ENCODE assay signal across 7 mouse cellular contexts in the genomic region with DNA sequence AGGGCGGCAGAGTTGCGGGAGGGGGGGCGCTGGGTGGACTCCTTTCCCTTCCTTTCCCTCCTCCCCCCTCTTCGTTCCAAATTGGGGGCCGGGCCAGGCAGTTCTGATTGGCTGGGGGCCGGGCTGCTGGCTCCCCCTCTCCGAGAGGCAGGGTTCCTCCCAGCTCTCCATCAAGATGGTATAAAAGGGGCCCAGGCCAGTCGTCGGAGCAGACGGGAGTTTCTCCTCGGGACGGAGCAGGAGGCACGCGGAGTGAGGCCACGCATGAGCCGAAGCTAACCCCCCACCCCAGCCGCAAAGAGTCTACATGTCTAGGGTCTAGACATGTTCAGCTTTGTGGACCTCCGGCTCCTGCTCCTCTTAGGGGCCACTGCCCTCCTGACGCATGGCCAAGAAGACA. TPM values are rescaled to one million over a fixed set of nuclear protein-coding genes. Genes with fewer than 3 reads are reported as not detected.
A peak's percentile ranks its signal among the peaks of the same experiment; 100 is the strongest.
DNase-seq lines count a peak whose midpoint lies in the region; ATAC-seq lines count a peak whose summit lies in the region.

A gene (plus strand): TSS at position 180 of the 400 bp plus-strand sequence.

- WGBS in embryonic facial prominence, embryonic 10.5 days: 10% methylated on average over 19 of the region's 19 CpGs
- WGBS in heart, embryonic 10.5 days: 14% methylated on average over 19 of the region's 19 CpGs

- ATAC-seq in inflammation-experienced regulatory T-cells, adult 6 months: no peak

- no peaks in the 10 kb centered on the region for H3K9me3 ChIP-seq in embryonic facial prominence, embryonic 10.5 days
- H3K9me3 ChIP-seq in heart, embryonic 10.5 days: no peaks in the 10 kb centered on the region

- H3K27me3 ChIP-seq in embryonic facial prominence, embryonic 10.5 days (replicated peaks; ENCODE audit: low read depth, poor library complexity, severe bottlenecking): peaks cover 96% of the 10 kb centered on the region
- peaks cover 89% of the 10 kb centered on the region for H3K27me3 ChIP-seq in heart, embryonic 10.5 days (ENCODE audit: insufficient read depth, poor library complexity, severe bottlenecking)

- DNase-seq in adrenal gland, adult 18-20 months (ENCODE audit: low spot score in 2 of 2): peak in 1 of 2 experiments; percentile 45
- peak; percentile 48 for DNase-seq in embryonic facial prominence, embryonic 10.5 days (ENCODE audit: low spot score)
- DNase-seq in heart, embryonic 10.5 days (ENCODE audit: low spot score): no peak
- peak; percentile 87 for DNase-seq in kidney, postnatal 10 days
- peak; percentile 78 for DNase-seq in lung, postnatal 14 days
- peak; percentile 74 for DNase-seq in testis, postnatal 14 days (ENCODE audit: low spot score)

- peak within 1 kb of the TSS; percentile 60 for H3K4me3 ChIP-seq in embryonic facial prominence, embryonic 10.5 days
- peak within 1 kb of the TSS; percentile 59 for H3K4me3 ChIP-seq in heart, embryonic 10.5 days

- peaks cover 57% of the 10 kb centered on the region for H3K4me1 ChIP-seq in embryonic facial prominence, embryonic 10.5 days
- peaks cover 45% of the 10 kb centered on the region for H3K4me1 ChIP-seq in heart, embryonic 10.5 days

- peak within 1 kb of the TSS; percentile 75 for H3K27ac ChIP-seq in embryonic facial prominence, embryonic 10.5 days (replicated peaks)
- H3K27ac ChIP-seq in heart, embryonic 10.5 days: peak within 1 kb of the TSS; percentile 54

- peaks cover 16% of the 10 kb centered on the region; the same call in 1 of the 2 replicates for H3K36me3 ChIP-seq in embryonic facial prominence, embryonic 10.5 days (replicated peaks)
- H3K36me3 ChIP-seq in heart, embryonic 10.5 days: peaks cover 1% of the 10 kb centered on the region

RNA-seq across cellular contexts. Expression of the gene that starts here (rescaled TPM):
- 10 to 100 TPM; 20.4 to 40.2 TPM for total RNA-seq in adrenal gland, adult 18-20 months (2021)
- 61.5 and 88.8 TPM in 2 replicates for polyA plus RNA-seq in embryonic facial prominence, embryonic 10.5 days (2016; fragmentation: Nextera tagmentation; extraction: Ambion mirVana)
- 146 and 311 TPM in 2 replicates for polyA plus RNA-seq in heart, embryonic 10.5 days (2016; fragmentation: Nextera tagmentation; extraction: Ambion mirVana)
- under 1 TPM; 0.13 to 0.62 (median 0.15) TPM for polyA plus RNA-seq in inflammation-experienced regulatory T-cells, adult 6 months (2017; shearing (Covaris generic))

Comparison
In these comparisons a context has a peak if more than half of its experiments do, and no peak if none do; other contexts are left out.
1. RNA of the gene that starts here (polyA plus RNA-seq): 146 to 311 TPM in heart, embryonic 10.5 days and 61.5 to 88.8 TPM in embryonic facial prominence, embryonic 10.5 days; 0.13 to 0.62 TPM in inflammation-experienced regulatory T-cells, adult 6 months; every median in the first group is over 10 times any median in the second.